12 mouse cellular contexts compared by ENCODE assay signal in the genomic region with DNA sequence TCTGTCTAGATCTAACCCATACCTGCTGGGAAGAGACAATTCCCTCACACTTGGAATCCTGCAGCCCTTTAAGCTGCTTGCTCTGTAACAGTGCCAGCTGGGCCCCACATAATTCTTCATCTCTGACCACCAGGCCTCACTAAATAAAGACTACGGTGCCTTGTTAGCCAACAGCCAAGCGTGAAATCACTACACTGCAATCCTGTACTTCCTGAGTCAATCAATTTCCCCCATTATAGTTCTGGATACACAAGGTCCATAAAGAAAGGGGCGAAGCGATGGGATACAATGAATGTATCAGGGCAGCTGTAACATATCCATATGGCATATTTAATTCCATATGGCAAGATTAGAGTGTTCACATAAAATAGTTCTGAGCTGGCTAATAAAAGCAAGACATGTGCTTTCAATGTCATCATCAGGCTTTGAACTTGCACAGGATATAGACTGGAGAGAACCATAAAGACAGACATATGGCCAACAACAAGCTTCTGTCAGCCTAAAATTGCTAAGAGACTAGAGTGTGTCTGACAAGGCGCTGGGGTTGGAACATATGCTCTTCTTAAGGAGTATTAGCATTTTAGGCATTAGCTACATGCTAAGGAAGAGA.
DNase-seq lines count a peak whose midpoint lies in the region; ATAC-seq and TF ChIP-seq lines count a peak whose summit lies in the region.
"Had no signal": no experiment of that assay in that cellular context is flagged by ENCODE, and none has a peak within 500 bp of the region (broad histone marks: within the 10 kb centered on the region; RNA-seq: fewer than 3 reads in every experiment).

No protein-coding gene starts in this region.

- H3K4me2 ChIP-seq in forebrain, embryonic 11.5 days (ENCODE audit: low read depth, low read length, severe bottlenecking), result no peak overlapping the region
- H3K4me2 ChIP-seq in stomach, embryonic 14.5 days (replicated peaks; ENCODE audit: low read depth, low read length), result no peak overlapping the region
- no peak overlapping the region for H3K4me2 ChIP-seq in stomach, postnatal 0 days (replicated peaks; ENCODE audit: low read depth)
- no peak overlapping the region for H3K4me2 ChIP-seq in limb, embryonic 14.5 days (replicated peaks; ENCODE audit: low read depth, low read length, severe bottlenecking)

- H3K9ac ChIP-seq in forebrain, embryonic 11.5 days (ENCODE audit: low read length), result no peak overlapping the region
- no peak overlapping the region for H3K9ac ChIP-seq in stomach, embryonic 14.5 days (replicated peaks; ENCODE audit: low read depth, low read length)
- H3K9ac ChIP-seq in stomach, postnatal 0 days (ENCODE audit: low read length), result no peak overlapping the region
- H3K9ac ChIP-seq in limb, embryonic 14.5 days (ENCODE audit: low read depth, low read length, severe bottlenecking), result no peak overlapping the region

- TF ChIP-seq EP300 in stomach, postnatal 0 days (optimal IDR thresholded peaks at IDR 0.05), result no peak

- TF ChIP-seq POLR2A in limb, embryonic 14.5 days (IDR thresholded peaks at IDR 0.05; ENCODE audit: borderline replicate concordance, extremely low read depth, insufficient read depth, insufficient read length), result no peak

- H3K27ac ChIP-seq in forebrain, embryonic 11.5 days (ENCODE audit: low read depth, low read length), result no peak overlapping the region; the same call in 1 of the 2 replicates
- H3K27ac ChIP-seq in forebrain, embryonic 10.5 days, result no peak overlapping the region; the same call in 1 of the 2 replicates
- H3K27ac ChIP-seq in stomach, embryonic 14.5 days (ENCODE audit: low read length), result peak overlapping the region; percentile 22; the same call in 1 of the 2 replicates
- H3K27ac ChIP-seq in stomach, postnatal 0 days (replicated peaks), result no peak overlapping the region
- no peak overlapping the region for H3K27ac ChIP-seq in limb, embryonic 14.5 days (replicated peaks; ENCODE audit: low read depth, low read length)

- TF ChIP-seq CTCF in stomach, postnatal 0 days (IDR thresholded peaks at IDR 0.05; ENCODE audit: low read depth), result no peak

- no peak overlapping the region for H3K4me3 ChIP-seq in forebrain, embryonic 11.5 days (ENCODE audit: low read depth, low read length)
- H3K4me3 ChIP-seq in forebrain, embryonic 10.5 days, result no peak overlapping the region
- no peak overlapping the region for H3K4me3 ChIP-seq in stomach, embryonic 14.5 days (ENCODE audit: low read depth, low read length)
- no peak overlapping the region for H3K4me3 ChIP-seq in stomach, postnatal 0 days (ENCODE audit: low read depth, low read length)
- H3K4me3 ChIP-seq in limb, embryonic 14.5 days (replicated peaks; ENCODE audit: low read length), result no peak overlapping the region

- 36% methylated on average over 5 of the region's 5 CpGs for WGBS in forebrain, embryonic 11.5 days
- WGBS in forebrain, embryonic 10.5 days, result 54% methylated on average over 5 of the region's 5 CpGs
- 49% methylated on average over 5 of the region's 5 CpGs for WGBS in stomach, embryonic 14.5 days
- 44% methylated on average over 5 of the region's 5 CpGs for WGBS in stomach, postnatal 0 days
- WGBS in limb, embryonic 14.5 days, result 29% methylated on average over 5 of the region's 5 CpGs

- no peaks in the 10 kb centered on the region for H3K9me3 ChIP-seq in forebrain, embryonic 11.5 days (ENCODE audit: control insufficient read depth, low read length)
- no peaks in the 10 kb centered on the region for H3K9me3 ChIP-seq in forebrain, embryonic 10.5 days
- H3K9me3 ChIP-seq in stomach, embryonic 14.5 days (ENCODE audit: control insufficient read depth, low read depth, low read length), result no peaks in the 10 kb centered on the region
- no peaks in the 10 kb centered on the region for H3K9me3 ChIP-seq in stomach, postnatal 0 days (ENCODE audit: control insufficient read depth, low read length)
- H3K9me3 ChIP-seq in limb, embryonic 14.5 days (ENCODE audit: control insufficient read depth, low read length), result no peaks in the 10 kb centered on the region

- DNase-seq in forebrain, embryonic 11.5 days (ENCODE audit: low spot score), result no peak
- DNase-seq in forebrain, embryonic 10.5 days (ENCODE audit: extremely low spot score, low spot score), result no peak
- no peak for DNase-seq in stomach, postnatal 0 days (ENCODE audit: low spot score)
- DNase-seq in limb, embryonic 14.5 days (ENCODE audit: low spot score), result peak; percentile 44
- DNase-seq in urinary bladder, adult 18-20 months (ENCODE audit: low spot score in 2 of 2), result no peak
- DNase-seq in frontal cortex, postnatal 10 days (ENCODE audit: low spot score in 2 of 2), result no peak
- DNase-seq: adrenal gland, adult 2 months; B cell, adult 2 months; cerebellum, adult 18-20 months; kidney, postnatal 25 days had no signal

- H3K27me3 ChIP-seq in forebrain, embryonic 11.5 days (ENCODE audit: control insufficient read depth, insufficient read depth, low read length), result no peaks in the 10 kb centered on the region
- H3K27me3 ChIP-seq in forebrain, embryonic 10.5 days (ENCODE audit: poor library complexity, severe bottlenecking), result no peaks in the 10 kb centered on the region
- no peaks in the 10 kb centered on the region for H3K27me3 ChIP-seq in stomach, embryonic 14.5 days (ENCODE audit: control insufficient read depth, insufficient read depth, low read length)
- no peaks in the 10 kb centered on the region for H3K27me3 ChIP-seq in stomach, postnatal 0 days (ENCODE audit: control insufficient read depth, insufficient read depth, low read length)
- H3K27me3 ChIP-seq in limb, embryonic 14.5 days (ENCODE audit: control insufficient read depth, insufficient read depth, low read length), result no peaks in the 10 kb centered on the region

- H3K36me3 ChIP-seq in forebrain, embryonic 11.5 days (ENCODE audit: control insufficient read depth, insufficient read depth, low read length), result no peaks in the 10 kb centered on the region
- H3K36me3 ChIP-seq in forebrain, embryonic 10.5 days (replicated peaks), result no peaks in the 10 kb centered on the region
- no peaks in the 10 kb centered on the region for H3K36me3 ChIP-seq in stomach, embryonic 14.5 days (ENCODE audit: control insufficient read depth, insufficient read depth, low read length)
- H3K36me3 ChIP-seq in stomach, postnatal 0 days (ENCODE audit: control insufficient read depth, insufficient read depth, low read length), result no peaks in the 10 kb centered on the region
- H3K36me3 ChIP-seq in limb, embryonic 14.5 days (ENCODE audit: control insufficient read depth, insufficient read depth, low read length), result no peaks in the 10 kb centered on the region

- peaks cover 4% of the 10 kb centered on the region; the same call in 1 of the 2 replicates for H3K4me1 ChIP-seq in forebrain, embryonic 11.5 days (replicated peaks; ENCODE audit: control insufficient read depth, insufficient read depth, low read length)
- H3K4me1 ChIP-seq in forebrain, embryonic 10.5 days, result peaks cover 27% of the 10 kb centered on the region
- H3K4me1 ChIP-seq in stomach, embryonic 14.5 days (ENCODE audit: control insufficient read depth, insufficient read depth, low read length), result peaks cover 6% of the 10 kb centered on the region; the same call in 1 of the 2 replicates
- H3K4me1 ChIP-seq in stomach, postnatal 0 days (replicated peaks; ENCODE audit: control insufficient read depth, insufficient read depth), result no peaks in the 10 kb centered on the region
- 0 out of 2 replicates have a peak, but pooled peaks cover 3% of the 10 kb centered on the region for H3K4me1 ChIP-seq in limb, embryonic 14.5 days (ENCODE audit: control insufficient read depth, insufficient read depth, low read length)

- ATAC-seq in forebrain, embryonic 11.5 days (replicated peaks; ENCODE audit: low FRiP score), result peak; percentile 73
- no peak for ATAC-seq in stomach, embryonic 14.5 days (ENCODE audit: insufficient number of reproducible peaks, insufficient read depth, low FRiP score, low read depth)
- no peak for ATAC-seq in stomach, postnatal 0 days (ENCODE audit: low FRiP score, low TSS enrichment)
- peak; percentile 80 for ATAC-seq in limb, embryonic 14.5 days (ENCODE audit: low FRiP score, low read depth)
- no peak for ATAC-seq in monocyte, adult 5-6 weeks (replicated peaks; ENCODE audit: insufficient number of reproducible peaks, low FRiP score, low TSS enrichment, poor library complexity, severe bottlenecking)

Comparison
In these comparisons a context has a peak if more than half of its experiments do, and no peak if none do; other contexts are left out.
1. ATAC-seq: peak in forebrain, embryonic 11.5 days (single experiment) and limb, embryonic 14.5 days (single experiment); none in stomach, embryonic 14.5 days (single experiment), stomach, postnatal 0 days (single experiment) and monocyte, adult 5-6 weeks (single experiment).